Mouse (Mus musculus) MEL (cell line): Measurements from ENCODE around the gene Ddx41.

Experiments
- CTCF ChIP-seq, 3 experiments: IDR thresholded peaks in 2 of 3; conservative IDR thresholded peaks in 1 of 3; 2 replicates each; pipeline ENCODE4 v1.5.1; 2011 to 2012; ENCODE audit warnings: low read length in 3 of 3, low read depth in 2 of 3, mild to moderate bottlenecking in 2 of 3, improper control_type of control experiment in 1 of 3, inconsistent platforms in 1 of 3, mixed read lengths in 1 of 3, moderate library complexity in 1 of 3; ENCODE audit not compliant: control insufficient read depth in 1 of 3, insufficient read depth in 1 of 3, poor library complexity in 1 of 3, severe bottlenecking in 1 of 3
- ETS1 ChIP-seq: IDR thresholded peaks from 2 replicates; pipeline ENCODE4 v1.6.1; 2012; ENCODE audit warnings: low read depth, mild to moderate bottlenecking, inconsistent platforms, low read length, improper control_type of control experiment, moderate library complexity
- GABPA ChIP-seq: IDR thresholded peaks from 2 replicates; pipeline ENCODE4 v1.6.1; 2012; ENCODE audit warnings: low read depth, mild to moderate bottlenecking, inconsistent platforms, low read length, improper control_type of control experiment, moderate library complexity
- MYB ChIP-seq: IDR thresholded peaks from 2 replicates; pipeline ENCODE4 v1.6.1; 2011; ENCODE audit warnings: mild to moderate bottlenecking, low read depth, low read length, improper control_type of control experiment

- TF ChIP-seq CTCF (IDR thresholded peaks at IDR 0.05 in 2 of 3, conservative IDR thresholded peaks at IDR 0.05 in 1 of 3; ENCODE audit: control insufficient read depth in 1 of 3, insufficient read depth in 1 of 3, low read depth in 2 of 3, low read length in 3 of 3, poor library complexity in 1 of 3, severe bottlenecking in 1 of 3) (no peak), ETS1 (no peak), GABPA (no peak), MYB (no peak)
Measured at GRCm38 (mm10) chr13:55542891-55543290, 6.4 kb upstream of the Ddx41 start.
